Mouse (Mus musculus) liver, postnatal 0 days (tissue): Measurements from ENCODE around the gene Trmt10a. TPM values are rescaled to one million over a fixed set of nuclear protein-coding genes. Genes with fewer than 3 reads are reported as not detected.

ENCODE experiments used
- ATAC-seq: fragments of 200-750 bp; cut with Nextera tagmentation; 2 replicates; pipeline ENCODE4 v1.8.0; 2017; ENCODE audit warnings: mild to moderate bottlenecking, moderate library complexity
- DNase-seq: peaks from one replicate; pipeline ENCODE4 v3.0.0-alpha.2; 2016
- H3K27ac ChIP-seq: fragments of 300-500 bp; sonication (generic); 2 replicates; pipeline ENCODE4 v1.5.1; 2014; ENCODE audit warnings: antibody characterized with exemption, moderate library complexity, mild to moderate bottlenecking, low read depth
- H3K27me3 ChIP-seq: fragments of 300-500 bp; sonication (generic); 2 replicates; pipeline ENCODE4 v1.6.1; 2014; ENCODE audit warnings: low read length, control low read depth, mixed read lengths; ENCODE audit not compliant: insufficient read depth
- H3K36me3 ChIP-seq: fragments of 300-500 bp; sonication (generic); replicated peaks from 2 replicates; pipeline ENCODE4 v1.6.1; 2014; ENCODE audit warnings: mild to moderate bottlenecking, control low read depth, low read length, moderate library complexity, mixed read lengths; ENCODE audit not compliant: insufficient read depth
- H3K4me1 ChIP-seq: fragments of 300-500 bp; sonication (generic); 2 replicates; pipeline ENCODE4 v1.6.1; 2014; ENCODE audit warnings: antibody characterized with exemption, mild to moderate bottlenecking, control low read depth; ENCODE audit not compliant: insufficient read depth
- H3K4me2 ChIP-seq: fragments of 300-500 bp; sonication (generic); 2 replicates; pipeline ENCODE4 v1.6.1; 2014; ENCODE audit warnings: low read depth, mild to moderate bottlenecking, low read length, moderate library complexity, mixed read lengths
- H3K4me3 ChIP-seq: fragments of 300-500 bp; sonication (generic); 2 replicates; pipeline ENCODE4 v1.5.1; 2014; ENCODE audit warnings: low read depth, low read length
- H3K9ac ChIP-seq: fragments of 300-500 bp; sonication (generic); replicated peaks from 2 replicates; pipeline ENCODE4 v1.6.1; 2014; ENCODE audit warnings: mild to moderate bottlenecking, moderate library complexity
- H3K9me3 ChIP-seq: fragments of 300-500 bp; sonication (generic); 2 replicates; pipeline ENCODE4 v1.6.1; 2016; ENCODE audit warnings: mild to moderate bottlenecking, control low read depth, low read length, mixed read lengths
- CTCF ChIP-seq: sonication (generic); IDR thresholded peaks from 2 replicates; pipeline ENCODE4 v1.5.1; 2016; ENCODE audit warnings: antibody characterized with exemption, low read depth
- EP300 ChIP-seq: IDR thresholded peaks from 2 replicates; pipeline ENCODE4 v1.6.1; 2016; ENCODE audit warnings: antibody characterized with exemption, low read depth, mild to moderate bottlenecking
- WGBS: fragments of 180-500 bp; shearing (Covaris S2); extraction: QIAGEN DNeasy Blood & Tissue Kit; methylation state at CpG from one replicate; pipeline ENCODE4 v1.1.7; 2014; ENCODE audit not compliant: insufficient replicate concordance; 5-methylcytosine and 5-hydroxymethylcytosine counted together
- polyA plus RNA-seq: library from polyadenylated mRNA; unstranded; fragments of >200 nt; fragmentation: Nextera tagmentation; extraction: Ambion mirVana; gene quantifications from 2 replicates; pipeline ENCODE4 v1.2.1, GENCODE M21; 2015

The Trmt10a gene
- polyA plus RNA-seq, 1 experiment from 2014 or later = 4.1 TPM

GRCm38 (mm10) chr3:138185290-138185689, 42.0 kb downstream of the Trmt10a start:
- no peak for TF ChIP-seq EP300
- TF ChIP-seq CTCF = no peak
- Histone ChIP-seq H3K27ac (no peak overlapping the region), H3K4me1 (no peaks in the 10 kb centered on the region), H3K9me3 (no peaks in the 10 kb centered on the region), H3K4me3 (no peak overlapping the region), H3K9ac (no peak overlapping the region), H3K27me3 (no peaks in the 10 kb centered on the region), H3K36me3 (no peaks in the 10 kb centered on the region), H3K4me2 (no peak overlapping the region)
- ATAC-seq (no peak), DNase-seq (no peak)
- WGBS = 65% methylated on average over 4 of the region's 4 CpGs

GRCm38 (mm10) chr3:138185995-138186930, 43.0 kb downstream of the Trmt10a start:
- no peak for ATAC-seq
- no peak overlapping the region for H3K4me2 ChIP-seq
- TF ChIP-seq CTCF (no peak), EP300 (no peak)
- 86% methylated on average over 26 of the region's 26 CpGs for WGBS
- no peak for DNase-seq
- H3K27ac ChIP-seq = no peak overlapping the region
- H3K4me1 ChIP-seq = no peaks in the 10 kb centered on the region
- H3K36me3 ChIP-seq = no peaks in the 10 kb centered on the region
- H3K4me3 ChIP-seq = no peak overlapping the region
- H3K9ac ChIP-seq = no peak overlapping the region
- H3K27me3 ChIP-seq = no peaks in the 10 kb centered on the region
- H3K9me3 ChIP-seq = no peaks in the 10 kb centered on the region

- Histone ChIP-seq H3K36me3 (no peaks in the 10 kb centered on the region), H3K4me3 (no peak overlapping the region), H3K9ac (no peak overlapping the region), H3K4me1 (no peaks in the 10 kb centered on the region), H3K9me3 (no peaks in the 10 kb centered on the region), H3K27me3 (no peaks in the 10 kb centered on the region), H3K4me2 (no peak overlapping the region), H3K27ac (no peak overlapping the region)
- WGBS = 71% methylated on average over 7 of the region's 7 CpGs
- TF ChIP-seq EP300 (no peak), CTCF (no peak)
- ATAC-seq = no peak
- no peak for DNase-seq
Measured at GRCm38 (mm10) chr3:138192260-138192659, 49.0 kb downstream of the Trmt10a start.

- DNase-seq (no peak), ATAC-seq (no peak)
- 76% methylated on average over 15 of the region's 15 CpGs for WGBS
- Histone ChIP-seq H3K36me3 (no peaks in the 10 kb centered on the region), H3K27me3 (no peaks in the 10 kb centered on the region), H3K4me1 (no peaks in the 10 kb centered on the region), H3K27ac (no peak within 1 kb of the TSS), H3K4me2 (no peak within 1 kb of the TSS), H3K4me3 (no peak within 1 kb of the TSS), H3K9ac (no peak within 1 kb of the TSS), H3K9me3 (no peaks in the 10 kb centered on the region)
- TF ChIP-seq EP300 (no peak), CTCF (no peak)
Measured at GRCm38 (mm10) chr3:138193683-138194302, 50.5 kb downstream of the Trmt10a start, which contains the start of gene 4930579F01Rik. Gene 4930579F01Rik (minus strand): TSS chr3:138193825.

GRCm38 (mm10) chr3:138197093-138197492, 53.8 kb downstream of the Trmt10a start:
- Histone ChIP-seq H3K9ac (no peak overlapping the region), H3K4me3 (no peak overlapping the region), H3K4me1 (no peaks in the 10 kb centered on the region), H3K36me3 (no peaks in the 10 kb centered on the region), H3K9me3 (no peaks in the 10 kb centered on the region), H3K27me3 (no peaks in the 10 kb centered on the region), H3K4me2 (no peak overlapping the region), H3K27ac (no peak overlapping the region)
- no peak for TF ChIP-seq CTCF
- no peak for TF ChIP-seq EP300
- 79% methylated on average over 14 of the region's 14 CpGs for WGBS
- DNase-seq (no peak), ATAC-seq (no peak)

GRCm38 (mm10) chr3:138197556-138197955, 54.3 kb downstream of the Trmt10a start:
- H3K27ac ChIP-seq = no peak overlapping the region
- no peak for TF ChIP-seq CTCF
- no peak for TF ChIP-seq EP300
- no peak overlapping the region for H3K9ac ChIP-seq
- H3K4me2 ChIP-seq = no peak overlapping the region
- no peaks in the 10 kb centered on the region for H3K9me3 ChIP-seq
- DNase-seq (no peak), ATAC-seq (no peak)
- no peaks in the 10 kb centered on the region for H3K36me3 ChIP-seq
- H3K27me3 ChIP-seq = no peaks in the 10 kb centered on the region
- WGBS = 62% methylated on average over 9 of the region's 9 CpGs
- H3K4me3 ChIP-seq = no peak overlapping the region
- H3K4me1 ChIP-seq = no peaks in the 10 kb centered on the region
